Mouse (Mus musculus) MN1 (cell line): ENCODE results near the gene Tmem204.

Source experiments
- DNase-seq: peaks from one replicate; pipeline ENCODE4 v3.0.0-alpha.2; 2016; ENCODE audit warnings: low spot score

Tmem204 gene

DNA sequence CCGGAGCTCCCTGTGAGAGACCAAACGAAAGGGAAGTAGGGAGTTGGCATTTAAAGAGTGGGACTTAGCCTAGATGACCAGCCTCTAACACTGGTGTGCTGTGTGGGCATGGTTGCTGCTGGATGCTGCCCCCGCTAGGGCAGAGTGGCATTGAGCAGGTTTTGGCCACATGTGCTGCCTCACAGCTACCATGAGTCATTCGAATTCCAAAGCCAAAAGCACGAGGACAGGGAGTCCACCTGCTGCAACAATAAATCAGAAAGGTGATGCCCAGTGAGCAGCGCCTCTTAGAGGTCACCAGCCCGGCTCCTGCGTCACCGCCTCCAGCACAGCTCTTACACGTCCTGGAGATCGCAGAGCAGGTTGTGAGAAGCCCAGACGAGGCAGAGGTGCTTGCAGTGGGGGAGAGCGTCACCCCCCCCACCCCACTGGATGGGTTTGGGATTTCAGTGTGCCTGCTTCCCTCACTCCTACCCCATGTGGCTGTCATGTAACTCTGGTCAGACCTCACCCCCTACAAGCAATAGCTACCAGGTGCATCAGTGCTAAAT lies 1.5 kb upstream of the Tmem204 start:
- DNase-seq = no peak

- DNase-seq = no peak
Observed at GRCm38 (mm10) chr17:25082887-25083286, 504 bp downstream of the Tmem204 start.

GRCm38 (mm10) chr17:25082081-25082847 lies 1.1 kb downstream of the Tmem204 start:
- no peak for DNase-seq

DNA sequence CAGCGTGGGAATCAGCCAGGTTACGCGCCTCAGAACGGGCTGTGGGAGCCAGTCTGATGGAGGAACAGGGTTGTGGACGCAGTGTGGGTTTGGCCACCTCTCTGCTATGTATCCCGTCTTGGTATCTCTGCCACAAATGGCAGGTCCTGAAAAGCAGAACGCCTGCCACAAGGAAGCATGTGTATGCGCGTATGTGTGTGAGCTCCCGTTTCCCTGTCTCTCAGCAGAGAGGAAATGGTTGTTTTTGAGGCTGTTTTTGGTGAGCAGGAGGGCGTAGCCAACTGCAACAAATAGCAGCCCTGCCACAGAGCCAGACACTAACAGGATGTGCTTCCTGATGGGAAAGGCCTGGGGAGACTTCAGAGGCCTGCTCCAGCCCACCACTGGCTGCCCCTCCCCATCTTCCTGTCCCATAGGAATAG lies 2.4 kb downstream of the Tmem204 start:
- DNase-seq = no peak

DNA sequence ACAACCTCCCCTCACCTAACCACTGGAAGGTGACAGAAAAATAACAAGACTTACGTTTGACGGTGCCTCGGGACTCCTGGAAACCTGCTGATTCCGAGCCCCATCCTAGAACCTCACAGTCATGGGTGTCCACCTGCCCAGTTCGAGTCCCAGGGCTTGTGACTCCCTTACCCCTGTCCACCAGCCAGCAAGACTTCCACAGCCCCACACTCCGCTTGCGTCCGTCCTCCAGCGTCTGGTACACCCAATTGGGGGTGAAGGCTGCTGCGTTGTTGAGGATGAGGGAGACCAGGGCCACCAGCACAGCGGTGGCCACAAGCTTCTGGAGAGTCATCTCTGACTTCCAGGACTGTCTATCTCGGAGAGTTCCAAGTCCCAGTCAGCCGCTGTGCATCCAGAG lies 3.2 kb downstream of the Tmem204 start:
- no peak for DNase-seq

DNA sequence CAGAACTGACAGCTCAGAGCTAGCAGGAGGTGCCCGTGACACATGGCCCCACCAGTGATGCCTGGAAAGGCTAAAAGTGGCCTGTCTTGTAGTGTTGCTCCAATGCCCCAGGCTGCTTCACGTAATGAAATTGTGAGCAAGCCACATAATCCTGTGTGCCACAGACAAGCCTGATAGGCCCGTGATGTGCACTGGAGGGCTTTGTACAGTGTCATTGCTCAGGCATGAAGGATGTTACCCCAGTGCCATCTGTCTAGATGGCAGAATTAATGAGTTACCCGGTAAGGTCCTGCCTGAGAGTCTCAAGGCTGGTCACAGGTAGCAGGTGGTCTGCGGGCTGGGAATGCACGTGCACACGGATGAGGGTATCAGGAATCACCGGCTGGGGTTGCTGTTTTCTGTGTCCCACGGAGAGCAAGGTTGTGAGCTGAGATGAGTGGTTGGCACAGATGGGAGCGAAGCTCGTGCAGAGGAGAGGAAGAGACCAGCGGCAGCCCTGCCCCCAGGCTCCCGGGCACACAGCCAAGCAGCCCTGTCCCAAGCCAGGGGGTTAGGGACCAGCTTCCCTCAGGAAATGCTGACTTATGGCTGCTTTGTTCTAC lies 5.5 kb downstream of the Tmem204 start:
- peak; percentile 75 for DNase-seq

- no peak for DNase-seq
Observed at GRCm38 (mm10) chr17:25076906-25077305, 6.5 kb downstream of the Tmem204 start.

DNA sequence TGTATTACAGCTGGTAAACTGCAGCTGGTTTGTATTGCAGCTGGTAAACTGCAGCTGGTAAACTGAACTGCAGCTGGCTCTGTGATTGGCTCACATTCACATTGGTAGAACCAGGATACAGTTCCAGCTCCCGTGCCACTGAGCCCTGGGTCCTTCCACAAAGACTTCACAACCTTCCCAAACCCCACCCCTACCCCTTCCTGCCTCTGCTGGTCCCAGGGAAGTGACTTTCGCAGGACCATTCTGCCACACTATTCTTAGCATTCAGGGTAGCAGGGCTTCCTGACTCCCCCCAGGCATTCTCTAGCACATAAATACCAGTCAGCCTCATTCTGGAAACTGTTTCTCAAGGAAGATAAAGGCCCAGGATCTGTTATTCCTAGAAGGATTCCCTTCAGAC lies 14.7 kb downstream of the Tmem204 start:
- no peak for DNase-seq

GRCm38 (mm10) chr17:25067442-25067851 lies 15.9 kb downstream of the Tmem204 start:
- no peak for DNase-seq

- no peak for DNase-seq
Observed at GRCm38 (mm10) chr17:25066595-25066994, 16.8 kb downstream of the Tmem204 start.

DNA sequence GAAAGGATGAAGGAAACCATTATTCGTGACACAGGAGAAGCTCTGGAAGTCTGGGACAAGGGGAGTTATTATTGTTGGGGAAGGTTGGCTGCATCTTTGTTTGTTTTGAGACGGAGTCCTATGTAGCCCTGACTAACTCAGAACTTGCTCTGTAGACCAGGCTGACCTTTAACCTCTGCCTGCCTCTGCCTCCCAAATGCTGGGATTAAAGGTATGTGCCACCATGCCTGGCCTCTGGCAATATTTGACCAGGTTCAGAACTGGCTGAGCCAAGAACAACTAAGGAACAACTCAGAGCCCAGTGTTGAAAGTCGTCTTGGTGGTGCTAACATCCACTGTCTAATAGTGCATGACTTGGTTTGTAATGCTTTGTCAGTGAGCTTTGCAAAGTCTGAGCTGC lies 18.2 kb downstream of the Tmem204 start:
- no peak for DNase-seq

DNA sequence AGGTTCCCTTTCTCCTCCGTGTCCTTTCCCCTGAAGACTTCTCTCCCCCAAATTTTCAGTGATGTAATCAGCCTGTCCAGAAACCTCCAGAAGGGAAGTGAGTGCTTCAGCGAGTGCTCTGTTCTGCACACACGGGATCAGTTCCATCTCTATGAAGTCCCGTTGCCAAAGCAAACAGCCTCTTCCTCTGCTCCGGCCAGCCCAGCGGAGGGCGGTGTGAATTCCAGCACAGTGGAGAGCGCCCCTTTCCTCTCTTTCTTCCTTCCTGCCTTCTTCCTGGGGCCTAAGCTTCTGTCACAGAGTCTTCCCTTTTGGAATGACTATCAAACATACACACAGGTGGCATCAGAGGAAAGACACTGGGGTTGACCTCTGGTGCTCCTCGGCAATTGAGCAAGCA lies 19.0 kb downstream of the Tmem204 start:
- DNase-seq = no peak

DNA sequence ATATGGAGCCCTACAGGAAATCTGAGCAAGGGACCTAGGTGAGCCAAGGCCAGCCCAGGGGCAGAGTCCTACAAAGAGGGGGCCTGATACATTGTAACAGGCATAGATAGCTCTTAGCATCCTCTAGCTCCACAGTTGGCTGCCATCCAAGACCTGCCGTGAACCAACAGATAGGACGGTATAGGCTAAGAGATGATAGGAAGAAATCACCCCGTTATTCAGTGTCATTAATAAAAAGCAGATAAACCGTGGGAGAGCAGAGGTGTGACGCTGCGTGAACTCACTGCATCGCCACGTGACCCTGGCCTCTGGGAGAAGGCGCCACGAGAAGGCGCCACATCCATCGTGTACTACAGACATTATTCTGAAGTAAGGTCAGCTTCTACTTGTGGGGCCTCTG lies 19.5 kb downstream of the Tmem204 start:
- no peak for DNase-seq

GRCm38 (mm10) chr17:25063261-25063660 lies 20.1 kb downstream of the Tmem204 start:
- DNase-seq = no peak

DNA sequence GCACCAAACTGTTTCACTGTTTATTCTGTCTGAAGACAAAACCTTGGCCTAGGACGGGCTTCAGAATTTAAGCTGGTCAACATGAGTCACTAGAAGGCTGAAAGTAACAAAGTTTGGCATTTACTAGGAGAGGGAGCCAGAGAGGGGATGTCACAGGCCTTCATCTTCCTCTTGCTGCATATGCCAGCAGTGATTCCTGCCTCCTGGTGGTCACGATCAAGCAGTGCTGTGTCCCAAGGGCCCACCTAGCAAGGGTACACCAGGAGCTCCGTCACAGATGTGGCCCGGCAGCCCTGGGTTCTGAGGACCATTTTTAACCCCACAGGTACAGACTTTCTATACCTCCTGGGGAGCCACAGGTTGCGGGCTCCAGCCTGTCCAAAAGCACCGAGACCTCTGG lies 26.4 kb downstream of the Tmem204 start:
- DNase-seq = no peak

DNA sequence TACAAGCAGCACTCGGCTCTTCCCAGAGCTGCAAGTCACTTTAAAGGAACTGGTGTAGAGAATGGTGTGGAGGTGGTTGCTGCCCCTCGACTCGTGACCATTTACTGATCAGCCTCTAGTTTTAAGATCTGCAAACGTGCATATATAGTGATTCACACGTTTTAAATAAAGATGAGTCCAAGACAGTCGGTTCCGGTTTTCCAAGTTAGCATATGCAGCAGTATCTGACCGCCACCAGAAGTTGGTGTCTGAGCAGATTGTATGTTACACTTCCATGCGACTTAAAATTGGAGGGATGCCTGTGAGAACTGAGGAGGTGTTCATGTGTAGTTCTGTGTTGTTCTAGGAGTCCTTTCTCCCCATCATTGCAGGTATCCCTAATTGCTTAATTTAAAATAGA lies 30.1 kb downstream of the Tmem204 start:
- no peak for DNase-seq

DNA sequence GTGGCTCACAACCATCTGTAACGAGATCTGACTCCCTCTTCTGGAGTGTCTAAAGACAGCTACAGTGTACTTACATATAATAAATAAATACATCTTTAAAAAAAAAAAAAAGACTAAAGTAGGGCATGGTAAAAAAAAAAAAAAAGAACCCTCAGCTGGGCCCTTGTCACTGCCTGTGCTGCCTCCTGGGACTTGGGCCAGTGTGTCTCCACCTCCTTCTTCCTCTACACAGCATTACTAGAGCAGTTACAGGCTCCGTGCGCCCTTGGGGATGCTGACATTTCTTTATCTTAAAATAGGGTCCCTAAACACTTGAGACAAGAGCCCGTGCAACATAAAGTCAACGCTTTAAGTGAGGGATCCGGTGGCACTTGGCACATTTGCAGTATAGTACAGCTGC lies 36.2 kb downstream of the Tmem204 start:
- DNase-seq = no peak

DNA sequence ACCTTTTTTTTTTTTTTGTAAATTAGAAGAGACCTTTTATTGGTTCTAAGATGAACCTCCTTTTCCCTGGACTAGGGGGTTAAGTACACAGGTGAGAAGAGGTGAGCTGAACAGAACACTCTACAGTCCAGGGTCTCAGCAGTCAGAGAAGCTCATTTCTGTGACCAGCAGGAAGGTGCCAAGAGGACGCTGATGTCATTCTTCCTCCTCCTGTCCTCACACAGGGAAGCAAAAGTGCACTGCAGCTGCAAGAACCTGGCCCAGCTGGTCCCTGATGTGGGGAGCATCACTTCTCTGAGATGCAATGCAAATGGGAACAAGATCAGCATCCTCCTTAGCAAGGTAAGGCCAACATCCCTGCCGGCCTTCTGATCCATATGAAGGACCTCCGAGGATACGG lies 38.1 kb downstream of the Tmem204 start:
- no peak for DNase-seq

DNA sequence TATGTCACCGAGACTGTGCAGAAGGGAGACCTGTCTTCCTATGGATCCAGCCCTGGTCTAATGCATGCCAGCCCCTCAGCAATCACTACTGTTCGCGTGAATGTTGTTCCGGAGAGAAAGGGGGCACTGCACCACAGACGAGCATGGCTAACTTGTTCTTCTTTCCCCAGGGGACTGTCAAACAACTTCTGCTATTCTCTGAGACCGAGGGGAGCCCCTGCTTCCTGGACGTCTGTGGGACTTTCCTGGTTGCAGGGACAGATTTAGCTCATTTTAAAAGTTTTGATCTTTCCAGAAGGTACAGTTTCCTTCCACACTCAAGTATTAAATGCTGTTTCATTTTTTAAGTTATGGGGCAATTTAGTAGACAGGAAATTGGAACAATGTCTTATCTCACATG lies 38.5 kb downstream of the Tmem204 start:
- no peak for DNase-seq

DNA sequence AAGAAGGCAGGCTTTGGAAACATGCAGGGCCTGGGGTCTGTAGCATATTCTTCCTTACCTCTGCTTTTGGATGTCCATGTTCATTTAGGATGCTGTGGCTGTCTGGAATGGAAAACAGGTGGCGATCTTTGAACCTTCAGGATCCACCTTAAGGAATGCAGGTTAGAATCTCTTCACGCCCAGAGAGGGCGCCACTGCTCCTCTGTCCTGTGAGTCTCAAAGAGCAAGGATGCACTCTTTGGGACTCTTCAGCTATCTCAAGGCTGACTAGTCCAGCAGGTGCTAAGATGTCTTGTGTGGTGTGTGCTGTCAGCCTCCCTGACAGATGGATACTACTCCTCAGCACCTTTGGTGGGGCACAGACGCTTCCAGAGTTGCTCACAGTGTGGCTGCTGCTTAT lies 47.2 kb downstream of the Tmem204 start:
- DNase-seq = no peak

- DNase-seq = peak; percentile 87
Observed at GRCm38 (mm10) chr17:25016292-25017132, 66.9 kb downstream of the Tmem204 start.

DNA sequence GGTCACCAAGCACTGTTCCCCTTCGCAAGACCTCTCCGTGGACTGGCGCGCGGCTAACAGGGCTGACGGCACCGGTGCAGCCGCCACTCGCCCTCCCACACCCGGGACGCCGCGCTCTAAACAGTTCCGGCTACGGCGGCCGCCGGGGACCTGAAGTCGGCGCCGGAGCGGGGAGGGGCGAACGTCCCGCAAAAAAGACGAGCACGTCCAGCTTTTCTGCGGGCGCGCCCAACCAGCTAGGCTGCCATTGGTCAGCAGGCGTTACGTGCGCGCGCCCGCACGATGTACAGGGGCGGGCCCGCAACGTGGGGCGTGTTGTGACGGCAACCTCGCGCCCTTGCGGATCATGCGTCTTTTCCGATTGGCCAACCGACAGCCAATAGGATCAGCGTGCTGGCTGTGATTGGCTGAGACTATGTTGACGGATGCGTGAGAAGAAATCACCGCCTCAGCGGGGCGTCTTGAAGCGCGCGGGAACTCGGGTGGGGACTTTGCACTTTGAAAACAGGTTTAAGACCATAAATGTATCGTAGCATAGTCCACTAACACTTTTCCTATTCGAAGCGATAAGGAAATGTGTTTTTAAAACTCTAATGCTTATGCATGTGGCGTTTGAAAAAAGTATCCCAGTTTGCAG lies 67.6 kb downstream of the Tmem204 start, which contains the start of the genes Cramp1l and Ift140:
TSS of gene Cramp1l (minus strand) at position 134 of the 637 bp plus-strand sequence.
TSS of gene Ift140 (plus strand) at position 431 of the 637 bp plus-strand sequence.
- peak; percentile 99 for DNase-seq
